Mouse (Mus musculus) kidney, embryonic 15.5 days (tissue): ENCODE results near the gene Mup13. TPM values are rescaled to one million over a fixed set of nuclear protein-coding genes. Genes with fewer than 3 reads are reported as not detected.
"Not testable (repeated sequence)": the region's sequence is repeated elsewhere in the genome, so short reads cannot be mapped to it uniquely, and the experiment has no call there.

Experiments used
- ATAC-seq: fragments of 200-750 bp; cut with Nextera tagmentation; replicated peaks from 2 replicates; pipeline ENCODE4 v1.8.0; 2017; ENCODE audit warnings: moderate TSS enrichment; ENCODE audit not compliant: low FRiP score
- H3K27ac ChIP-seq: fragments of 300-500 bp; sonication (generic); 2 replicates; pipeline ENCODE4 v1.5.1; 2015; ENCODE audit warnings: mild to moderate bottlenecking, inconsistent platforms
- H3K27me3 ChIP-seq: fragments of 300-500 bp; sonication (generic); 2 replicates; pipeline ENCODE4 v1.6.1; 2015; ENCODE audit warnings: inconsistent platforms
- H3K36me3 ChIP-seq: fragments of 300-500 bp; sonication (generic); 2 replicates; pipeline ENCODE4 v1.6.1; 2015; ENCODE audit warnings: inconsistent platforms
- H3K4me1 ChIP-seq: fragments of 300-500 bp; sonication (generic); 2 replicates; pipeline ENCODE4 v1.6.1; 2015; ENCODE audit warnings: inconsistent platforms
- H3K4me2 ChIP-seq: fragments of 300-500 bp; sonication (generic); 2 replicates; pipeline ENCODE4 v1.6.1; 2015; ENCODE audit warnings: moderate library complexity, mild to moderate bottlenecking, inconsistent platforms
- H3K4me3 ChIP-seq: fragments of 300-500 bp; sonication (generic); replicated peaks from 2 replicates; pipeline ENCODE4 v1.5.1; 2015; ENCODE audit warnings: mild to moderate bottlenecking, inconsistent platforms
- H3K9ac ChIP-seq: fragments of 300-500 bp; sonication (generic); 2 replicates; pipeline ENCODE4 v1.6.1; 2015; ENCODE audit warnings: mild to moderate bottlenecking, inconsistent platforms
- H3K9me3 ChIP-seq: fragments of 300-500 bp; sonication (generic); replicated peaks from 2 replicates; pipeline ENCODE4 v1.6.1; 2016; ENCODE audit warnings: inconsistent platforms
- WGBS: fragments of 180-500 bp; shearing (Covaris S2); methylation state at CpG from one replicate; pipeline ENCODE4 v1.1.7; 2015; ENCODE audit warnings: mixed read lengths; 5-methylcytosine and 5-hydroxymethylcytosine counted together
- polyA plus RNA-seq: library from polyadenylated mRNA; unstranded; fragments of >200 nt; fragmentation: Nextera tagmentation; extraction: Ambion mirVana; gene quantifications from 2 replicates; pipeline ENCODE4 v1.2.1, GENCODE M21; 2015

Gene Mup13
- polyA plus RNA-seq = not detected in 2 replicates

DNA sequence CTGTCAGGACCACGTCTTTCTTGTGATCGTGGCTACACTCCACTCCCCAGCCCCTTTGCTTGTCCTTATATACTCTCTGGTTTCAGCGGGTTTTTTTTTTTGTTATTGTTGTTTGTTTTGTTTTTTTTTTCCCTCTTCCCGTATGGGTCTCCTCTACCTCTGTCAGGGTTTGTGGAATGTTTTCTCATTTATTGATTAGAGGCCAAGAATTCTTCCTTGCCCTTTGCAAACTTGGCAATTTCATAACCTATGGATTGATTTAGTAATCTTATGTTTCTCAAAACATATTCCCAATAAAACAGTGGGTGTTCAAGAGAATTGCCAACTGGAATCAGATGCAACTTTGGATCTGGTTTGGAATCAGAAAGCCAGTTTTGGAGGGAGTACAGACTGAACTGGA lies at the start of gene Mup13:
TSS of gene Mup13 (minus strand) at position 101 of the 400 bp plus-strand sequence.
- not testable (repeated sequence) for ATAC-seq, H3K4me2 ChIP-seq, H3K36me3 ChIP-seq, H3K27ac ChIP-seq, H3K9me3 ChIP-seq, H3K27me3 ChIP-seq, H3K4me3 ChIP-seq, H3K4me1 ChIP-seq, H3K9ac ChIP-seq
- 88% methylated on average over 4 of the region's 4 CpGs for WGBS

Other genes with a start within 250 kb of the Mup13 start
- gene Mup14, start 75.7 kb upstream of the Mup13 start, polyA plus RNA-seq = not detected in 2 replicates
- gene Mup15, start 211.5 kb upstream of the Mup13 start, polyA plus RNA-seq = not detected in 2 replicates